Mouse (Mus musculus) common myeloid progenitor, adult 5-6 weeks (primary cell): ENCODE data around the gene Wdr25. TPM values are rescaled to one million over a fixed set of nuclear protein-coding genes. Genes with fewer than 3 reads are reported as not detected.
"Not testable (repeated sequence)": the region's sequence is repeated elsewhere in the genome, so short reads cannot be mapped to it uniquely, and the experiment has no call there.

Experiments
- ATAC-seq: replicated peaks from 2 replicates; pipeline ENCODE4 v1.8.0; 2016; ENCODE audit warnings: low read depth, mild to moderate bottlenecking, moderate TSS enrichment, inconsistent platforms; ENCODE audit not compliant: poor library complexity, severe bottlenecking
- total RNA-seq: library from RNA; stranded (forward); fragments of 200-1000, 187-1606 nt; gene quantifications from 2 replicates; pipeline ENCODE4 v1.2.3, GENCODE M21; 2017

The Wdr25 gene
- 0.82 and 13.5 TPM in 2 replicates for total RNA-seq

DNA sequence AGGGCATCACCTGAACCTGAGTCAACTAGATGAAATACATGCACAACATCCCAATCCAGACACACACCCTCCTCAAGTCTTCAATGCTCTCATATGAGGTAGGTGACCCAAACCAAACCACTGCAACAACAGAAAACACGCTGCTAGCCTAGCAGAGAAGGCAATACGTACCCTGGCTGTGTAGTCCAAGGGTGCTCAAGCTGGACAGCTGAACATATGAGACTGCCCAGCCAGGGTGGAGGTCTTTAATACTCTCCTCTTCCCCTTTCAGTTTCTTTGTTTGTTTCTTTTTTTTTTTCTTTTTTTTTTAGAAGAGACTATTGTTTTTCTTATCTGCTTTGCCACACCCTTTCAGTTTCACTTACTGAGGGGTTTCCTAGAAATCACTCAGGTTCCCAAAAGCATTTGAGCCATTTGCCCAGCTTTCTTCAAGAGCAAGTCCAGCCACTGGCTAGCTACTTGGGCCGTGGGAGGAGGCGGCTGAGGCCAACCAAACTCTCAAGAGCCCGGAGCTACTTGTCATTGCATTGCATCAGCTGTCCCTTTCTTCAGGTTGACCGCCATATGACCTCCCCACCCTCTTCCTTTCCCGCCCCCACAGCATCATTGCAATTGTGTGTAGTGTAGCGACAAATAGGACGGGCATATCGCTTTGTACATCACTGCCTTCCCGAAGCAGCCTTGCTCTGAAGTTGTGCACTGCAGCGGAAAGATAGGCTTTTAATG, at the start of gene Wdr25:
TSS of gene Wdr25 (plus strand) at position 643 of the 726 bp plus-strand sequence.
- ATAC-seq = no peak

DNA sequence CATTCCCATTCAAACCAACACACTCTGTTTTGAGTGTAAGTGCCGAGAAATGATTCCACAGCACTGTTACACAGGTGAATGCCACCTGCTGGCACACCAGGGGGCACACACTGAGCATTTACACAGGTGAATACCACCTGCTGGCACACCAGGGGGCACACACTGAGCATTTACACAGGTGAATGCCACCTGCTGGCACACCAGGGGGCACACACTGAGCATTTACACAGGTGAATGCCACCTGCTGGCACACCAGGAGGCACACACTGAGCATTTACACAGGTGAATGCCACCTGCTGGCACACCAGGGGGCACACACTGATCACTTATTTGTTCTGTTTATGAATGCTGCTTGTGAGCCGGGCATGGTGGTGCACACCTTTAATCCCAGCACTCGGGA, 45.4 kb upstream of the Wdr25 start:
- not testable (repeated sequence) for ATAC-seq

DNA sequence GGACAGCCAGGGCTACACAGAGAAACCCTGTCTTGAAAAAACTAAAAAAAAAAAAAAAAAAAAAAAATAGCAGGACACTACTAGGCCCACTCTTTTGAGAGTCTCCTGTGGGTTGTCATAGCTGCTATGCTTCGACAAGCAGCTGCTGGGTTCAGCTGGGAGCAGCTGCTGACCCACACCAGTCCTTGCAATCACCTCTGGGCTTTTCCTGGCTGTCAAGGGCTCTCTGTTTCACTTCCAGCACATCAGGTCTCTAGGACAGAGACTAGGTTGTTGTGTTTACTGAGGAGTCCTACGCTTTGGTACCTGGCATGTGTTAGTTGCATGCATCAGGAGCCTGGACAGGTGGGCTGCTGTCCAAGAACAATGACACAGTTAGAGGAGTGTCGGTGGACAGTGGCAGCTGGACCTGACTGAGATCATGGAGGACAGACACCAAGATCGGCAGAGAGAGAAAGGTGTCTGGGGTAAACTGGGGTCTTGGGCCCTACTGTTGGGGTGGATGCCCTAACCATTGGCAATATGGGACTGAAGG, 43.9 kb upstream of the Wdr25 start:
- no peak for ATAC-seq

DNA sequence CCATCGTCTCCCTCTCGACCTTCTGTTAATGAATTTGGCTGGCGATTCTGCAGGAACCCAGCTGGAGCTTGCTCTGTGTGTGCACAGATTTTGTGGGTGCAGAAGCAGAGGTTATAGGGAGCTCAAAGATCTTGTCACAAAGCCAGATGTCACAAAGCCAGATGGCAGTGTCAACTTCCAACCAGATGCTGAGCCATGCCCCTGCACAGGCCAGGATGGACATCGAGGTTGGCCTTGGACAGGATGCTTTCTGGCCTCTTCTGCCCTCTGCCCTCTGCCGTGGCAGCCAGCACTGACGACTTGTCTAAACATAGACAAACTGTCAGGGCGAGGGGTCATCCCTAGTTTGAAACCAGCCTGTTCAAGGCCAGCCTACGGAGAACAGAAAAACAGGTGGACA, 43.3 kb upstream of the Wdr25 start:
- no peak for ATAC-seq

DNA sequence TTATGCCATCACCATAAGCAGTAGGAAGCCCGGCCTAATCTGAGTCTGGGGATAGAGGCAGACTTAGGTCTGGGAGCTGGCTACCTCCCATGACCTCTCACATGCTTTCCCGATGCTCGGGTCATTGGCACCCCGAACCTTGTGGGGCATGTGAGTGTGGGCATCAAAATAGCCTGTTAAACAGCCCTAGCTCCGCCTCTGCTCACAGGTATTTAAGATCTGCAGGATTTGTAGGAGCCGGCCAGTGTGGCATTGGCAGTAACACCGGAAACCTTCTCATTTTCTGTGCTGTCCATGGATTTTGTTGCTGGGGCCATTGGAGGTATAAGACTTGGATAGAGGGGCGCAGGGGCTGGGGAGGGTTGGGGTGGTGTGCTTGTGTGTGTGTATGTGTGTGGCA, 42.5 kb upstream of the Wdr25 start:
- no peak for ATAC-seq

DNA sequence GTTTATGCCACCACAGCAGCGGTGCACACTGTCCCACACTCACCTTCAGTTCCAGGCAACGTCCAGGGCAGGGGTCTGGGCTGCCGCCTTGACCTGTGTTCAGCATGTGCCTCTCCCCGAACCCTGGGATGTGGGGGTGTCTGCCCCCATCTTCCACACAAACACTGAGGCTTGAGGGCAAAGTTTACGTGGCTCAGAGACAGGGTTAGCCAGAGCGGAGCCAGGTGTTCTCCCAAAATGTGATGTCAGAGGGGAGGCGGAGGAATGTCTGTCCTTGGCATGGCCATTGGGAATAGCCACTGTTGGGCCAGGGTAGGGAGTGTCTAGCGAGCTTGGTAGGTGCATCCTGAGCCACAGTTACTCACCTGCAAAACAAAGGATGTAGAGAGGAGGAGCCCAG, 40.6 kb upstream of the Wdr25 start:
- ATAC-seq = no peak

DNA sequence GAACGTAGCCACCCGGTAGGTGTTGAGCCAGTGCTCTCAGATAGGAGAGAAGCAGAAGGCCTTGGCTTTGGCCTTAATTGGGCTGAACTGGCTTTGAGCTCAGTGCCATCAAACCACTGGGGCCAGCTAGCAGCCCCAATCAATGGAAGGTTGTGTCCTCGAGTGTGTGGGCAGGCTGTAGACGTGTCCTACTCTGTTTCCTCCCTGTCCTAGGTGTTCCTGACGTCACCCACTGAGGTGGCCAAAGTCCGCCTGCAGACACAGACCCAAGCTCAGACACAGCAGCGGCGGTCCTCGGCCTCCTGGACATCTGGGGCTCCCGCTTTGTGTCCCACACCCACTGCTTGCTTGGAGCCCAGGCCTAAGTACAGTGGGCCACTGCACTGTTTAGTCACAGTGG, 38.4 kb upstream of the Wdr25 start:
- ATAC-seq = no peak

DNA sequence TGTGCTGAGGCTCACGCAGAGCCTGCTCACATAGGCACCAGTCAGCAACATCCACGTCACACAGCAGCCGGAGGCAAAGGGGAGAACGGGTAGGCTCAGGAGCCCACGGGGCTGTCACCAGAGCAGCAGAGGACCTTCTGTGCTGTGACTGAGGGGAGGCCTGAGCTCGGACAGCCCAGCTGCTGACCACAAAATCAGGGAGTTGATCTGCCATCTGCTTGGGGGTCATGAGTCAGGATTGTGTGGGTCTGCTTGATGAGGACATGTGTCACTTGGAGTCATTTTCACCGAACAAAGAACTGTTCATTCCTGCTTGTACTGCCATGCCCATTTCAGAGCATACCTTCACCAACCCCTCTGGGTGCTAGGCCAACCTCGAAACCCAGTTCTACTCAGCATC, 37.2 kb upstream of the Wdr25 start:
- ATAC-seq = no peak

DNA sequence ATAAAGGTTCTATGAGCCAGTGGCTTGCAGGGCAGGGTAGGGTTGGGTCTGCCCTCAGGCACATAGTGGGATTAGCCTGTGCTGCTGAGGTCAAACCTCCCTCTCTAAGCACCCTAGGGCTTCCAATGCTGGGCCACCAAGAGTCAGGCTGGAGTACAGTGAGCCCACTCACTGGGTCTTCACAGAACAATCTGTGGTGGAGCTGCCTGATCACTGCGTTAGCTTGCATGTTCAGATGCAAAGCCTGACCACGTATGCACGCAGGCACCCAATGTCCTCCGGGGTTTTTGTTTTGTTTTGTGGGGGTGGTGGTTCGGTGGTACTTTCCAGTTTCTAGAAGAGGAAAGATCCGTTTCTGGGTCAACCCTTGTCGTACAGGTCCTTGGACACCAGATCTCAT, 36.3 kb upstream of the Wdr25 start:
- ATAC-seq = no peak

DNA sequence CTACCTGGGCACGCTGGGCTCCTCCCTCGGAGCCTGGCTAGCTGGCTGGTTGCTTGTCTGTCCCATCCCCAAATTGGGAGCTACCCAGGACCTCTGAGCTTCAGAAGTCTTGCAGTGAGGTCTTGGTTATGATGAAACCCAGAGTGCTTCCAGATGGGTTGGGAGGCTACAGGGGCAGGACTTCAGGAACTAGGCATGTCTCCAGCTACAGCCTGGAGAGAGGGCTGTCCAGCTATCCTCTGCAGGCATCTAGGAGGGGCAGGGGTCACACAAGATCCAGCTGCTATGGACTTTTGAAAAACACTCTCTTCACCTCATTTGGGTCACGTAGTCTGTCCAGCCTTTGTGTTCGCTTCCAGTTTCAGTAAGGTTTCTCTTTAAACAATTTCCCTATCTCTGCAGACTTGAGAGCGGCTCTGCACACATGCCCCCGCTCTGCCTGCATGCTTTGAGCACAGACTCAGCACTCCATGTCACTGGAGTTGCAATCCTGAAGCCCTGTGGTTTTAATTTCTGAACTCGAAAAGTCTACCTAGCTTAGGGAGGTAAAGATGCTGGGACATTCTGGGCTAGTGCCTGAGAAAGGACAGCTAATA, 35.7 kb upstream of the Wdr25 start:
- no peak for ATAC-seq

DNA sequence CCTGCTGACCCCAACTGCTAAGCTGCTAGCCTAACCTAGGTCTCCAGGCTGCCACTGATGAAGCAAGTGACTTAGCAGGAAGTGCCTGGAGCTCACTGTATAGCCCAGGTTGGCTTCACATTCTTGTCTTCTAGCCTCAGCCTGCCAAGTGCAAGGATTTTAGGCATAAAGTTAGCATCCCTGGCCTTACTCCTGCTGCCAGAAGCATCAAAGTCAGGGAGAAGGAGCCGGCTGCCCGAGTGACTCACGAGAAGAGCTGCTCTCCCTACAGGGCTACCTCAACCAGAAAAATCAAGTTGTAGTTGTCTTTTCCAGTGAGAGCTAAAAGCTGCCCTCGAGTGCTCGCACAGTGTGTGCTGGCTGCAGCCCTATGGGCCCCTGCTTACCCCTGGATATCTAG, 34.9 kb upstream of the Wdr25 start:
- no peak for ATAC-seq

DNA sequence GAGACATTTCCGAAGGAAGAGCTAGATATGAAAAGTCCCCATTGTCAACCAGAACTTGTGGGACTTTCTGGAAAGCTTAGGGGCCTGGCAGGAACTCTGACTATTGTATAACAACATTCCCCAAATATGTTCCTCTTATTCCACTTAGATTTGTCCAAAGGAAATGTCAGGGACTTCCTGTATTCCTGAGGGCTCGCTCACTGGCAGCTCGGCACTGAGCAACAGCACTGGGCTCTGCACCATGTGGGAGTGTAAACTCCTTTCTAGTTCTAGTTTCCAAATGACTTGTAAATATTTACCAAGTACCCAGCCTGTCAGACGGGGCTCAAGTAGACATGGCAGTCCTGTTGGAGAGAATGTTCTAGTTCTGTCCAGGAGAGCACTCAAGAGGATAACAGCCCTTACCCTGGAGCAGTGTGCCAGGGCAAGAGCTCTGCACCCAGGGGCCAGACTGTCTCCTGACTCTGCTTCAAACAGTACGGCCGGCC, 28.4 kb upstream of the Wdr25 start:
- ATAC-seq = no peak

DNA sequence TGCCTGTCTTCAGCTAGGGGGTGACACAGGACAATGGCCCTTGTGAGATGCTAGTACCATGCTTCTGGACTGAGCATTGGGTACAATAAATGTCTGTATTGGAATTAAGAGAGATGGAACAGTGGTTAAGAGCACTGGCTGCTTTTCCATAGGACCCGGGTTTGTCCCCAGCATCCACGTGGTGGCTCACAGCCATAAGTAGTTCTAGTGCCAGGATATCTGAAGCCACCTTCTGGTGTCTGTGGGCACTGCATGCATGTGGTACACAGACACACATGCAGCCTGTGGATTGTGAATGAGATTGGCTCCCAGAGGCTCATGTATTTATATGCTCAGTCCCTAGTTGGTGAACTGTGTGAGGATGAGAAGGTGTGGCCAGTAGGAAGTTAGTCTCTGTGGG, 23.9 kb upstream of the Wdr25 start:
- ATAC-seq = 0 out of 2 replicates have a peak, but pooled peaks have one; percentile 22

DNA sequence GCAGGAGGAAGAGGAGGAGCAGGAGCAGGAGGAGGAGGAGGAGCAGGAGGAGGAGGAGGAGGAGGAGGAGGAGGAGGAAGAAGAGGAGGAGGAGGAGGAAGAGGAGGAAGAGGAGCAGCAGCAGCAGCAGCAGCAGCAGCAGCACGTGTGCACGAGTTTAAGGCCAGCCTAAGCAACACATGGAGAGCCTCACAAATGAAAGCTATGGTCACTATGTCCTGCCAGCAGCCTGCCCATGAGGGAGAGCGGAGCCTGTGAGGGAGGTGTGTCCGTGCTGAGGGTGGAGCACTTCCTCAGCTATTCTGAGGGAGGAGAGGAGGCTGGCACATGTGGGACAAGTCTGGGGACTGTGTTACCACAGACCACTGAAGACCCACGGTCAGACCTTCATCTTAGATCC, 20.3 kb upstream of the Wdr25 start:
- ATAC-seq = no peak

DNA sequence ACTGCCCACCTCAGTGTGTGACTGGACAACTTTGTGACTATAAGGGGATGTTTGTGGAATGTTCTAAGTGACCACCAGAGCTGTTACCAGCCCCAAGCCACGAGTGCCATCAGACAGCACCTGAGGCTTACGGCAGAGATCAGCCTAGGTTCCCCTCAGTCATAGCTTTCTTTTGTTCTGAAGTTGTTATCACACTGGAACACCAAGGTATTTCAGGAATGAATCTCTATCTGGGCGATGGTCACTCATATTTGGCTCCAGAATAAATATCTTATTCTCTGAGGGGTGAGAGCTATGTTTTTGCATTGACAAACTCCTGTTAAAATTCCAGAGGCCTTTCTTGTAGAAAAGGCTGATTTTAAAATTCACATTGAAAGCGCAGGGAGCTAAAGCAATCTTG, 14.3 kb upstream of the Wdr25 start:
- no peak for ATAC-seq

DNA sequence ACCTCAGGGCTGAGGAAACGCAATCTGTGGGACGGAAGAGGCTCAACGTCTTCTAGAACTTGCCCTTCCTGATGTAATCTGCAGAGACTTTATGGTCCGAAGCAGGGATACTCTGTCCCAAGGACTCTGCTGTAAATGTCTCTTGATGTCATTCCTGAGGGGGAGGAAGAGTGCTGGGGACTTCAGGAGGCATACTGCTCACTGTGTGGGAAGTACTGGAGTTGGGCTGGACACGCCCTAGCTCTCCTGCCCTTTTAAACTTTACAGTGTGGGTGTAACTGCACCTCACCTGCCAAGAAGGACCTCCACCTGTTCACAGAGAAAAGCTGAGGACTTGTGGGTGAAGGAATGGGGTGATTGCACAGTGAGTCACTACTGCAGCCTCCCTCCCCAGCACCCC, 12.8 kb upstream of the Wdr25 start:
- no peak for ATAC-seq

DNA sequence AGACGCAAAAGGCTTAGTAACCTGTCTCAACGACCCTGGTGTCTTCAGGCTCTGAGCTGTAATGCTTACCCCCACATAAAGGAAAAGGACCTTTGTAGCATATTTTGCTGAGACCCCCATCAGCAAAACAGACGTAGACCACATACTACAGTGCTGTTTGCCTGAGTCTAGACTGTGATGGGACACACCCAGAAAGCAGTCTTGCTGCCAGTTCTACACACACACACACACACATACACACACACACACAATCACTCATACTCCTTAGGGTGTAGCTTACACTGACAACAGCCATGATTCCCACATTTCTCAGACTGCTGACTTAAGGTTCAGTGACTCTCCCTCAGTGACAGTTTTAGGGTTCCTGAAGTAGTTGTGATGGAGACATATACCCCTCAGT, 12.2 kb upstream of the Wdr25 start:
- no peak for ATAC-seq

DNA sequence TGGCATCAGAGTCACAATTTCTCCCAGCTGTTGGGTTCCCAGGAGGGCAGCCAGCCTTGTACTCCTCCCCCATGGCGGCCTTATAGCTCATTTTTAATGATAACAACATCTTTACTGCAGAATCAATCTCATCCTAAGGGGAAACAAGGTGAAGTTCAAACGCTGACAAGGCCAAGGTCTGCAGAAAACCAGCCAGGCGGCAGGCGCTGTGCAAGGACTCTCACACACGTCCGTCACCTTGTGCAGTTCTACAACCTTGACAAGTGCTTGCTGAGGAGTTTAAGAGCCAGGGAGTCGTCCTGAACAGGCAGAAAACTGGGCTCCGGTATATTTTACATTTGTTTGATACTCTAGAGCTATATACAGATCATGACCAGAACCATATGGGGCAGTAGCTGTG, 10.7 kb upstream of the Wdr25 start:
- ATAC-seq = no peak

DNA sequence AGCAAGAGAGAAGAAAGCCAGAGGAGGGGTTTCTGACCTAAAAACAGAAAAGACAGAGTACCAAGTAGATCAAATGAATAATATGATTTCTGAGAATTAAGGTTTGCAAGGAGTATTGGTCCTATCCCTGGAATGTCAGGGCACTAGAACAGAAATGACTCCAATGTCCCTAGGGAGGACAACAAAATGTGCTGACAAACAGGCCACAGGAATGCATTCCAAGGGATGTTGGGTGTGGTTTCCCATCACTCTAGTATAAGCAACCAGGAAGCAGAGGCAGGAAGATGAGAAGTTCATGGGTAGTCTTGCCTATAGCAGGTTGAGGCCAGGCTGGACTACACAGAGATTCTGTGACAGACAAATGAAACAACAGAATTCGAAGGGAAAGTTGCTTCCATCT, 7.5 kb upstream of the Wdr25 start:
- no peak for ATAC-seq

DNA sequence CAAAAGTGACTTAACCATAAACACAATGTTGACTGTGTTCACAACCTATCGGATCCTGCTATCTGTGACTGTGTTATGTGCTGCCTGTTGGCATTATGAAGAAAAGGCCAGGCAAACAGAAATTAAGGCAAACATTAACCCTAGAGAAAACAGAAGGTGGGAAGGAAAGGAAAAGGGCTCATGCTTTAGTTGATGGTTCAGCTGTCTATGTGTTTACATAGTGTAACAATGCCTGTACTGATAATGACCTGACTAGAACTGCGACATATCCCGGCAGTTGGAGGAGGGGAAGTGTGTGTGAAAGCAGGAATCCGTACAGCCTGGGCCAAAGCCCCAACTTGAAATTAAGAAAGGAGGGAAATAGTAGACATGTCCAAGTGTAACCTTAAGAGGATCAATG, 6.4 kb upstream of the Wdr25 start:
- ATAC-seq = no peak

DNA sequence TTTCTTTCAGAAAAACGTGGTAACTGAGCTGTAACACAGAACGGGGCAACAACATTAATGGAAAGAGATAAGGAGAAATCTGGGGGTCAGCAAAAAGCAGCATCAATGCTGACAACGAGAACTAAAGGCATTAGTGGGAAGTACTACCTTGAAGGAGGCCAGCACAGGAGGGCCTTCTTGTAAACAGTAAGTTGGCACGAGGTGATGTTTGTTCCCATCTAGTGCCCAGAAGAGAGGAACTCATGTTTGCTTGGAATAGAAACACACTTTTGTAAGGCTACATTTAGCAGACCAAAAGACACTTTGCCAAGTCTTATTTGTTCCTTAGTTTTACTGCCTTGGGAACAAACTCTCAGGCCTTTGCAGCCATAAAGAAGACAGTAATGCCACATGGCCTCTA, 4.8 kb upstream of the Wdr25 start:
- no peak for ATAC-seq
